Mouse (Mus musculus) CH12.LX (cell line): ENCODE measurements around the gene Gm3542. TPM values are rescaled to one million over a fixed set of nuclear protein-coding genes. Genes with fewer than 3 reads are reported as not detected.
"Not testable (repeated sequence)": the region's sequence is repeated elsewhere in the genome, so short reads cannot be mapped to it uniquely, and the experiment has no call there.

Experiments used
- DNase-seq: peaks from one replicate; pipeline ENCODE4 v3.0.0-alpha.2; 2013; ENCODE audit errors: extremely low read depth
- H3K27ac ChIP-seq: 2 replicates; pipeline ENCODE4 v1.5.1; 2012; ENCODE audit warnings: low read depth, mild to moderate bottlenecking, control low read depth, moderate library complexity; ENCODE audit not compliant: insufficient read depth
- H3K27me3 ChIP-seq: replicated peaks from 2 replicates; pipeline ENCODE3; 2012; ENCODE audit warnings: inconsistent platforms
- H3K36me3 ChIP-seq, 2 experiments: replicated peaks in 1 of 2; 2 replicates each; pipeline versions ENCODE3 to v1.6.1; 2012; ENCODE audit warnings: inconsistent platforms in 1 of 2, low read length in 1 of 2, mild to moderate bottlenecking in 1 of 2, mixed read lengths in 1 of 2, moderate library complexity in 1 of 2; ENCODE audit not compliant: control insufficient read depth in 1 of 2, insufficient read depth in 1 of 2
- H3K4me1 ChIP-seq, 2 experiments: 2 replicates each; pipeline ENCODE4 v1.6.1; 2012; ENCODE audit warnings: inconsistent platforms in 1 of 2, moderate library complexity in 1 of 2; ENCODE audit not compliant: insufficient read depth in 2 of 2, control insufficient read depth in 1 of 2
- H3K4me2 ChIP-seq: 2 replicates; pipeline ENCODE4 v1.6.1; 2012; ENCODE audit warnings: low read depth, mild to moderate bottlenecking, control low read depth; ENCODE audit not compliant: poor library complexity, insufficient read depth, severe bottlenecking
- H3K4me3 ChIP-seq, 3 experiments: fragments of 150-350 bp in 1 of 3; sonication (generic) in 1 of 3; replicated peaks in 1 of 3; 2 replicates each; pipeline versions ENCODE3 to v1.5.1; 2011 to 2012; ENCODE audit warnings: low read depth in 2 of 3, low read length in 2 of 3, mild to moderate bottlenecking in 2 of 3, moderate library complexity in 2 of 3, control low read depth in 1 of 3, improper control_type of control experiment in 1 of 3, inconsistent platforms in 1 of 3, mixed read lengths in 1 of 3; ENCODE audit not compliant: poor library complexity in 1 of 3
- H3K79me2 ChIP-seq: replicated peaks from 2 replicates; pipeline ENCODE4 v1.6.1; 2012; ENCODE audit warnings: mild to moderate bottlenecking, moderate library complexity; ENCODE audit not compliant: control insufficient read depth, poor library complexity, insufficient read depth, severe bottlenecking; ENCODE audit errors: extremely low read depth
- H3K9ac ChIP-seq: 2 replicates; pipeline ENCODE4 v1.6.1; 2012; ENCODE audit warnings: low read depth, mild to moderate bottlenecking, control low read depth, moderate library complexity; ENCODE audit not compliant: insufficient read depth
- H3K9me3 ChIP-seq: replicated peaks from 2 replicates; pipeline ENCODE3; 2012; ENCODE audit warnings: low read length, inconsistent platforms, mixed read lengths
- dilution Hi-C: fragments of 300-500 bp; cut with MboI; formaldehyde crosslinking; loops from 2 replicates; pipeline ENCODE4 v1.14.3; 2020; ENCODE audit warnings: low sequenced_read_pairs; ENCODE audit not compliant: extremely low pct_unique_long_range_greater_than_20kb, extremely low pct_ligation_motif_present
- in situ Hi-C: fragments of 300-500 bp; cut with MboI; formaldehyde crosslinking; loops from 3 replicates; pipeline ENCODE4 v1.14.3; 2019; ENCODE audit warnings: low sequenced_read_pairs, low pct_ligation_motif_present, low pct_unique_long_range_greater_than_20kb, mixed read lengths
- polyA plus RNA-seq: library from polyadenylated mRNA; unstranded; fragments of >175 nt; gene quantifications from 2 replicates; pipeline ENCODE4 v1.2.1, GENCODE M21; 2012; ENCODE audit warnings: low read depth; ENCODE audit not compliant: insufficient read length
- total RNA-seq, 2 experiments: library from RNA; depleted of rRNA; stranded (reverse); fragments of 300-350 nt in 1 of 2; fragments of >200 nt in 1 of 2; gene quantifications; 2 replicates each; pipeline ENCODE4 v1.2.3; 2012 to 2014

Gene Gm3542
- not detected in 2 replicates for total RNA-seq (2012; rRNA removed)
- not detected in 2 replicates for total RNA-seq (2014; rRNA removed)
- polyA plus RNA-seq, result not detected in 2 replicates

GRCm38 (mm10) chr14:5334828-5335227, at the start of gene Gm3542:
TSS of gene Gm3542 (minus strand) at chr14:5334928.
- H3K36me3 ChIP-seq, H3K4me2 ChIP-seq, H3K9ac ChIP-seq, H3K4me1 ChIP-seq, H3K4me3 ChIP-seq, H3K27ac ChIP-seq, in situ Hi-C loops, dilution Hi-C loops, H3K79me2 ChIP-seq, H3K9me3 ChIP-seq, H3K27me3 ChIP-seq, DNase-seq: not testable (repeated sequence)

Other genes with a start within 250 kb of the Gm3542 start
- not detected in 2 replicates for gene Gm8279, start 203.4 kb downstream of the Gm3542 start, total RNA-seq (2012; rRNA removed)
- gene Gm8279, start 203.4 kb downstream of the Gm3542 start, total RNA-seq (2014; rRNA removed), result not detected in 2 replicates
- not detected in 2 replicates for gene Gm8279, start 203.4 kb downstream of the Gm3542 start, polyA plus RNA-seq
- gene Gm3317, start 170.4 kb downstream of the Gm3542 start, total RNA-seq (2012; rRNA removed), result not detected in 2 replicates
- gene Gm3317, start 170.4 kb downstream of the Gm3542 start, total RNA-seq (2014; rRNA removed), result not detected in 2 replicates
- gene Gm3317, start 170.4 kb downstream of the Gm3542 start, polyA plus RNA-seq, result not detected in 2 replicates
- not detected in 2 replicates for gene Gm8271, start 149.1 kb downstream of the Gm3542 start, total RNA-seq (2012; rRNA removed)
- gene Gm8271, start 149.1 kb downstream of the Gm3542 start, total RNA-seq (2014; rRNA removed), result not detected in 2 replicates
- gene Gm8271, start 149.1 kb downstream of the Gm3542 start, polyA plus RNA-seq, result not detected in 2 replicates
- gene Gm3526, start 74.3 kb downstream of the Gm3542 start, total RNA-seq (2012; rRNA removed), result not detected in 2 replicates
- gene Gm3526, start 74.3 kb downstream of the Gm3542 start, total RNA-seq (2014; rRNA removed), result not detected in 2 replicates
- not detected in 2 replicates for gene Gm3526, start 74.3 kb downstream of the Gm3542 start, polyA plus RNA-seq
- gene Gm3500, start 54.1 kb upstream of the Gm3542 start, total RNA-seq (2012; rRNA removed), result not detected in 2 replicates
- gene Gm3500, start 54.1 kb upstream of the Gm3542 start, total RNA-seq (2014; rRNA removed), result not detected in 2 replicates
- not detected in 2 replicates for gene Gm3500, start 54.1 kb upstream of the Gm3542 start, polyA plus RNA-seq
- not detected in 2 replicates for gene Gm3194, start 120.5 kb upstream of the Gm3542 start, total RNA-seq (2012; rRNA removed)
- gene Gm3194, start 120.5 kb upstream of the Gm3542 start, total RNA-seq (2014; rRNA removed), result not detected in 2 replicates
- gene Gm3194, start 120.5 kb upstream of the Gm3542 start, polyA plus RNA-seq, result not detected in 2 replicates
- gene Gm8246, start 142.9 kb upstream of the Gm3542 start, total RNA-seq (2012; rRNA removed), result not detected in 2 replicates
- gene Gm8246, start 142.9 kb upstream of the Gm3542 start, total RNA-seq (2014; rRNA removed), result not detected in 2 replicates
- gene Gm8246, start 142.9 kb upstream of the Gm3542 start, polyA plus RNA-seq, result not detected in 2 replicates
- not detected in 2 replicates for gene Gm3187, start 149.3 kb upstream of the Gm3542 start, total RNA-seq (2012; rRNA removed)
- not detected in 2 replicates for gene Gm3187, start 149.3 kb upstream of the Gm3542 start, total RNA-seq (2014; rRNA removed)
- not detected in 2 replicates for gene Gm3187, start 149.3 kb upstream of the Gm3542 start, polyA plus RNA-seq
- gene Gm3488, start 166.7 kb upstream of the Gm3542 start, total RNA-seq (2012; rRNA removed), result not detected in 2 replicates
- gene Gm3488, start 166.7 kb upstream of the Gm3542 start, total RNA-seq (2014; rRNA removed), result not detected in 2 replicates
- gene Gm3488, start 166.7 kb upstream of the Gm3542 start, polyA plus RNA-seq, result not detected in 2 replicates
- gene Gm3532, start 203.6 kb upstream of the Gm3542 start, total RNA-seq (2012; rRNA removed), result not detected in 2 replicates
- gene Gm3532, start 203.6 kb upstream of the Gm3542 start, total RNA-seq (2014; rRNA removed), result not detected in 2 replicates
- gene Gm3532, start 203.6 kb upstream of the Gm3542 start, polyA plus RNA-seq, result not detected in 2 replicates